Mouse (Mus musculus) T-cell, adult 2 months (primary cell): ENCODE measurements around the gene Pld4.
"Not testable (repeated sequence)": the region's sequence is repeated elsewhere in the genome, so short reads cannot be mapped to it uniquely, and the experiment has no call there.

Experiments used
- DNase-seq: peaks from one replicate; pipeline ENCODE4 v3.0.0; 2022; ENCODE audit warnings: low spot score

The Pld4 gene

DNA sequence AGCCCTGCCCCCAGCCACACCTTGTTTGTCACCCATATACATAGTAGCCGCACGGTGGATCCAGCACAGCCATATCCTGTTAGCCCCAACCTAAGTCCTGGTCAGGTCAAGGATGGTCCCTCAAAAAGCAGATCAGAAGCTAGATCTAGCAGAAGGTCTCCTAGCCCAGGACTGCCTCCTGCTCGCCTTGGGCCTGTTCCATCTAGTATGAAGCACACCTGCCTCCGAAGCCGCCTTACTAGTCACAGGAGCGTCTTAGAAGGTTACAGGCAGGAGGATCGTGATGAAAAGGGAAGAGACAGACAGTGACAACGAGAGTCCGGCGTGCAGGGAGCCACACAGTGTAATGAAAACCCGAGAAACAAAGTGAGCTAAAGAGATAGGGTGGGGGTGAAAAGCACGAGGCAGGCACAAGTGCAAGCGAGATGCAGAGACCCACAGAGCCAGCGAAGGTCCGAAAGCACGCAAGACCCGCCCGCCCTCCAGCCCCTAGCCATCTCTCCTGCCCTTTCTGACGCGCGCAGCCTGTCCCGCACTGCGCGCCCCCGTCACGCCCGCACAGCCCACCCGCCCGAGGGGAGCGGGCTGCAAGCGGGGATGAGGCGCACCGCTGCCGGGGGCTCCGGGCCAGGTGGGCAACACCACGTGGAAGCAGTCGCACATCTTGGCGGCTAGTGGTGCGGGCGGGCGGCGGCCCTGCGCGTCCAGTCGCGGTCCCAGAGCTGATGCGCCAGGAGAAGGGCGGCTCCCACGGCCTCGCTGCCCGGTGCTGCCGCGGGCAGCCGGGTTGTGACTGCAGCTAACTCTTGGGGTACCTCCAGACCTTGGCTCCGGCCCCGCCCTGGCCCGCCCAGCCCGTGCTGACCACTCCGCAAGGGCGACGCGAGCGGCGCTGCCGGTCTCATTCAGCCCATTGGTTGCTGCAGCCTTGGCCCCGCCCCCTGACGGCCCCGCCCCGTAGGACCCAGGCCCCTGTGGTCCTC is 41.7 kb downstream of the Pld4 start, which contains the start of gene Ahnak2:
Gene Ahnak2, minus strand, starts transcription at position 794 of the 983 bp plus-strand sequence.
- DNase-seq = no peak

DNA sequence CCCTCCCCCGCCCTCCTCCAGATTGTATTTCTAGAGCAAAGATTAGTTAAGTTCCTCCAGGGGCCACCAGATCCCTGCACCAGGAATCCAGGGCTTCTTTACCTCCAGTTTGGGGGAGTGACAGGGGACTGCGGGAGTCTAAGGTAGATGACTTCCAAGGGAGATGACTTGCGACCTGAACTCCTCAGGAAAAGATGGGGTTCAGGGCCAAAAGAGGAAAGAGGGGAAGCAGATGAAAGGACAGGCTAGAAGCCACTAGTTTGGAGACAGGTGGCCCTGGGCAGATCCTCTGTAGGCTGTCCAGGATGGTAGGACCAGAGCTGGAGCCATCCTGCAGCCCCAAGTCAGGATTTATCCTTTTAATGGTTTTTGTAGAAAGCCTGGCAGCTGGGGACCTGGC is 42.5 kb downstream of the Pld4 start:
- DNase-seq = no peak

DNA sequence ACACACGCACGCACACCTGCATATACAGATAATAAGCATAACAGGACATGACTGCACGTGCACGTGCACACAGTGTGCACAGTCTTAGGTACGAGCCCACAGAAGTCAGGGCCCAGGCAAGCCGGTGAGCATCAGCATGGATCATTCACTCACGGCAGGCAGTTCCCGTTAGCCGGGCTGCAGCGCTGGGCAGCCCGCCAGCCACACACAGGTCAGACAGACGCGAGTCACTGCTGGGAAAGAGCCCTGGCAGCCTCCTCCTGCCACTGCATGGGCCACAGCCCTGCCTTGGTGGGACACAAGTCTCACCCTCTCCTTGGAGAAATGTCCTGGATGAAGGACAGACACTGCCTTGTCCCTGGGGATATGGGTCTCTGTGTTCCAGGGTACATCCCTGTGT is 43.6 kb downstream of the Pld4 start:
- no peak for DNase-seq

DNA sequence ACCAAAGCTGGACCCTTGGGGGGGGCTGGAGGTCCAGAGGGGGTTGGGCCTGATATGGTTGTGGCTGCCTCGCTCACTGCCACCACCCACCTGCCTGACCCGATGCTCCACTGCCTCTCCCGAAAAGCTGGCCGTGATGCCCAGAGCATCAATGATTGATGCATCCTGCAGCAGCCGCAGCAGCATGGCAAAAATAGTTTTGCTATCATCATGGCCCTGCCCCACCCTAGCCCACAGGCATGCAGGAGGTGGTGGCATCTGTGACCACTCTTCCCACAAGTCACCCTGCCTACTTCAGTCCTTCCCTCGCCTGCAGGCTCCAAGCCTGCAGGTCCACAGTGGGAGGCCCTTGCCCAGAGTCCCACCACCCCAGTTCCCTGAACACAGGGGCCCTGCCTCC is 45.6 kb downstream of the Pld4 start:
- no peak for DNase-seq

GRCm38 (mm10) chr12:112807796-112808195 is 47.3 kb downstream of the Pld4 start:
- DNase-seq = no peak

- DNase-seq = no peak
Measured at GRCm38 (mm10) chr12:112808212-112808586, 47.7 kb downstream of the Pld4 start.

- peak; percentile 91 for DNase-seq
Measured at GRCm38 (mm10) chr12:112808587-112809364, 48.3 kb downstream of the Pld4 start, which contains the start of gene Clba1. Gene Clba1 (plus strand): TSS chr12:112808937.

DNA sequence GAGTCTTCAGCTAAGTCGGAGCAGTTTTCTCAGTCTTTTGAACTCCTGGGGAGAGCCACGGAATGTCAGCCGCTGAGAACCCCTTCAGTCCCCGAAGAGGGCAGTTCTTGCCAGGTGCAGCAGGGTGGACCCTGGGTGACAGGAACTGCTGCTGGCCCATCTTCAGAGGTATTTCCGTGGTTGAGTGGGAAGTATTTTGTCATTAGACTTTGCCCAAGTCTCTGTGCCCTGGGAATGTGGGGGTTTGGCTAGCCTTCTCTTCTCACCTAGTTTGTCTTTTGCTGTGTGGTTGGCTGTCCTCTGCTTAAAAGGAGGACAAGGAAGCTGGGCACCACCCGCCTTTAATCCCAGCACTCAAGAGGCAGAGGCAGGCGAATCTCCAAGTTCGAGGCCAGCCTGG is 49.2 kb downstream of the Pld4 start:
- no peak for DNase-seq

DNA sequence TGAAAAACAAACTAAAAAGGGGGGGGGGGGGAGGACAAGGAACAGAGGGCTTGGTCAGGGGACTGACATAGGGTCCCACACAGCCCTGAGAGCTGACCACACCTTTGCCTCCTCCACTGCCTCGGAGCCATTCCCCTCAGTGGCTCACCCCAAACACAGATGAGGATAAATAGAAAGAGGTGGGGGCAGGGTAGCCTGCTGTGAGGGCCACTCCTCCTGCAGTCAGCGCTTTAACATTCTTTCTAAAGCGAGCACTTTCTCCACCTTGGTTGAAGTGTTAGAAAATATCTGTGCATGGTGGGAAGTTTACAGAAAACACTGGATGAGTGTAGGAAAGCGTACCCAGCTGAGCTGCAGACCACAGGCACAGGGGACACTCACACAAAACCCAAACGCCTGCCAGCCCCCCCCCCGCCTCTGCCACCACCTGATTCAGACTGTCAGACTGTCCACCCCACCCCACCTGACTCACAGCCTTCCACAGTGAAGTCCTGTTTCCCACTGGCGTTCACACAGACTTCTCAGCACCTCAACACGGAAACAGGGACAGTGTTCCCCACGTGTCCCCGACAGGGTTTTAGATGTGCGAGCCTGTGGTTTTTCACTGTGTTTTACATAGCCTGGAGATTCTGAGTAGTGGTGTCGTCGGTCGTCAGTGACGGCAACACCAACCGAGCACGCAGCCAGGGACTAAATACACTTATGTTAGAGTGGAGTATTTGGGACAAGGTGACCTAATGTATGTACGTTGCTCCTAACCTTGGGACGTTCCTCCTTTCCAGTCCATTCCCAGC is 49.8 kb downstream of the Pld4 start:
- DNase-seq = no peak

DNA sequence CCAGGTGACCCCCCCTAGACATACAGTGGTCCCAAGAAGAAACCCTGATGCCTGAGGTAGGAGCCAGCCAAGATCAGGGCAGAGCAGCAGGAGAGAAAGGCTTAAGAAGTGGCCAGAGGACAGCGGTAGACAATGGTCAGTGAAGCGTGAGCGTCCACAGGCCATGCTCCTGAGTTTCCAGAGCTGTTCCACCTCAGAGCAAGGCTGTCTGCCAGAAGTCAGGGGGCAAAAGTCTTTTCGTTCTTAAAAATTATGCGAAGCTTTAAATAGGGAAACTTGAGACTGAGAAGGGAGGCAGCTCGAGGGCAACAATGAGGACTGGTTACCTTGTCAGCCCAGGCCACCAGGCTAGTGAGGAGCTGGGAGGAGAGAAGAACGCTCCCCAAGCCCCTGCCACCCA is 52.9 kb downstream of the Pld4 start:
- no peak for DNase-seq

DNA sequence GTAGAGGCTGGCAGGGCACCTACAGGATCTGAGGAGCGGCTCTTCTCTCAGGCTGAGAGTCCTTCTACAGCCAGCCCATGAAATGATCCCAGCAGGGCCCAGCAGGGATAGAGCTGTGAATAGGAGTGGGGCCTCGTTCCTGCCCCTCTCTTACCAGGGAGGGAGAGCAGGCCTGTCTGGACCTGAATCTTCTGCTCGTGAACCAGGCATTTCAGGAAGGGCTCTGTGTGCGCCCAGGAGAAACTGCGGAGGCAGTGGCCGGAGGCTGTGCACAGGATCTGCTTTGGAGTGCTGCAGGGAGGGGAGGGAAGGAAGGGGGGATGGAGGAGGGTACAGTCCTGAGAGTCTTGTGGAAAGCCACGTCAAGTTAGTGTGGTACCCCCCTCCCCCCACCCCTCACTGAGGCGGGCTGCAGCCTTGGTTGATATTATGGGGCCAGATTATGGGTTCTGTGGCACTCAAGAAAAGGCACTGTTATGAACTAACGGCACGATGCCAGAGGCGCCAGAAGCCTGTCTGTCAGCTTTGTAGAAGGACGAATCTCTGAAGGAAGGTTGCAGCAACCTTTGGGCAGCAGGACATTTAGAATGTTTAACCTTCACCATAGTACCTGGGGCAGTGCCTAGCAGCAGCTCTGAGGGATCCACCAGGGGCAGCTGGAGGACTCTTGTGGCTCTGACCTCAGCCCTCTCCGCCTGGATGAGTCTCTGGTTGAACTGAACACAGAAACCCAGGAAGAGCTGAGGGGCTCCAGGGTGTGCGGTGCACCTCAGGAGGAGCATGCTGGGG is 54.4 kb downstream of the Pld4 start:
- no peak for DNase-seq

DNA sequence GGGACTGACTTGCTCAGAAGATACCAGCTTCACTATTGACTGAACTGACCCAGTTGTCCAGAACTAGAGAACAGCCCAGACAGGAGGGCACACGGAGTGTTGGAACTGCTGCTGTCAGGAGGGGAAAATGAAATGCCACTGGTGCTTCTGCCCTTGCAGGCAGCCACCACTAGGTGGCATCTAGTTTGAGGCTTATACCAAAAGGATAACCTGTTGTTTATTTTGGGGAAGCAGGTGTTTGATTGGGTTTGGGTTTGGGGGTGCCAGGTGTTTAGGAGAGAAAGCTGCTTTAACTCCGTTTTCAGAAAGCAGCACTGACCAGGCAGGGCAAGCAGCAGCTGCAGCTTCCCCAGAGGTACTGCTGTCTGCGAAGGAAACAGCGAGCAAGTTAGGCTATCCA is 55.8 kb downstream of the Pld4 start:
- DNase-seq = peak; percentile 67

DNA sequence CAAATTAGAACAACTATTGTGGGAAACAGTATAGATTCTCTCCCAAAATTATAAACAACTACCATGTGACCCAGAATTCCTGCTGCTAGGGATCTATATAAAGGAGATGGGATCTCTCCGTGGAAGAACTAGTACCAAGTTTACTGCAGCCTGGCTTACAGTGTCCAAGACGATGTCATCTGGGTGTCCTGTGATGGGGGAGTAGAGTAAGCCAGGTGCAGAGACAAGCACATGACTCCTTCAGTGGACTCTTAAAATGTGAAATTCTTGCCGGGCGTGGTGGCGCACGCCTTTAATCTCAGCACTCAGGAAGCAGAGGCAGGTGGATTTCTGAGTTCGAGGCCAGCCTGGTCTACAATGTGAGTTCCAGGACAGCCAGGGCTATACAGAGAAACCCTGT is 56.4 kb downstream of the Pld4 start:
- not testable (repeated sequence) for DNase-seq
